Mouse (Mus musculus) embryonic stem cell, embryonic (primary cell): ENCODE data around the gene Iars2.

Experiments
- CTCF ChIA-PET, 4 experiments: fragments of 300-600 bp in 2 of 4; fragments of 350-600 bp in 2 of 4; sonication (Branson Sonifier 250); formaldehyde crosslinking; loops; one replicate each; lab custom pipeline; 2022; ENCODE audit warnings: inconsistent platforms in 2 of 4; lab: Charles Lee
- POLR2A ChIA-PET, 4 experiments: fragments of 300-600 bp in 2 of 4; fragments of 350-600 bp in 2 of 4; sonication (Branson Sonifier 250); formaldehyde crosslinking; loops; one replicate each; lab custom pipeline; 2022; ENCODE audit warnings: antibody characterized with exemption in 4 of 4, inconsistent platforms in 1 of 4; lab: Charles Lee

Iars2 gene

DNA sequence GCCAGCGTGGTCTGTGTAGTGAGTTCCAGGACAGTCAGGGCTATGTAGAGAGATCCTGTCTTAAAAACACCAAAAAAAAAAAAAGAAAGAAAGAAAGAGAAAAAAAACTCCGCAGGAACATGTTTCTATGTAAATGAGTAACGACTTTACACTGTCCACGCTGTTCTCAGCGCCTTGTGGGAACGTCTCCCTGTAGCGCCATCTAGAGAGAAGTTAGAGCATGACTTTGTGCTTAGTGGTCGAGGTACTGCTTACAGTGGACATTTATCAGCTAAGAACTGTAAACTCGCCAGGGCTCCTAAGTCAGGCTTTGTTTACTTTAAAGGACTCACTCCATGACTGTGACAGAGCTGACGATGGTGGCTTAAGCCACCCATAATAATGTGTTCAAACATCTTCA, 17.0 kb upstream of the Iars2 start:
- POLR2A ChIA-PET = interaction anchor here (0.5 to 4.1 kb wide), 16 partner anchors 9 to 141 kb away, joined by 3 to 22 read pairs (median 4); partner anchors contain the start of genes Eprs (in 2 of the 4), Bpnt1 (in 1 of the 4) and Iars2 (in 1 of the 4)
- CTCF ChIA-PET = interaction anchor here (0.6 to 1.4 kb wide), 11 partner anchors 8 to 841 kb away, joined by 3 to 8 read pairs (median 3); partner anchors contain the start of gene Bpnt1 (in 1 of the 4)

DNA sequence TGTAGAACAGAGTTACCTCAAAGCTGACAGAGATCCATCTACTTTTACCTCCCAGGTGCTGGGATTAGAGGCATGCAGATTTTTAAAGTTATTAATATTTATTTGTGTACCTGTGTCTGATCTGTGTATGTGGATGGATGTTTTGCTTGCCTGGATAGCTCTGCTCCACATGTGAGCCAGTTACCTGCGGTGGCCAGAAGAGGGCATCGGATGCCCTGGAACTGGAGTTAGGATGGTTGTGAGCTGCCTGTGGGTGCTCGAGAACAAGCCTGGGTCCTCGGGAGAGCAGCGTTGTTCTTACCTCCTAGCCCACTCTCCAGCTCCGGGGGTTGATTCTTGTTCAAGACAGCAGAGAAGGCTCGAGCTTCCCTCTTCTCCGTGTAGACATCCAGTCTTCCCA, 14.2 kb upstream of the Iars2 start:
- CTCF ChIA-PET = interaction anchor here in 1 of 4 experiments (0.6 to 1.4 kb wide), 8 partner anchors 12 to 527 kb away, joined by 3 to 6 read pairs (median 3); partner anchors contain the start of gene Iars2
- POLR2A ChIA-PET = interaction anchor here in 3 of 4 experiments (0.5 to 4.1 kb wide), 7 partner anchors 8 to 37 kb away, joined by 3 to 22 read pairs (median 5); partner anchors contain the start of genes Bpnt1 (in 2 of the 3), Eprs (in 1 of the 3) and Iars2 (in 1 of the 3)

DNA sequence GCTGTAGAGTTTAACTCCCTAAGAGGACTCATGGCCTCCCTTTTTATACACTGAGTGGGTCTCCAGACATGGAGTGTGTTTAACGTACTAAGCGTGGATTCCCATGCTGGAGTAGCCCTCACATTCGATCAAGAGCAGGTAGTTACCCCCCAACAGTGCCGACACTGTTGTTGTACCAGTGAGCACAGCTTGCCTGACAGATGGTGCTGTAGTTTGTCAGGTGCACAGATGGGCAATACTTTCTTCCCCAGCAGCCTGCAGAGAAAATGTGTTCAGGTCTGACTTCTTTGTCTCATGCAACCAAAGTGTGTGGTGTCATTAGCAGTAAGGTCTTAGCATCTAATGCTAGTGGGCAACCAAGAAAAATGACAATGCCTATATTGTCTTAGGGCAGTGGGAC, 13.2 kb upstream of the Iars2 start:
- CTCF ChIA-PET = interaction anchor here in 1 of 4 experiments (1.4 kb wide), 1 partner anchor 14 kb away, joined by 3 read pairs; the partner anchor contains the start of gene Iars2
- POLR2A ChIA-PET = interaction anchor here in 2 of 4 experiments (0.6 to 4.1 kb wide), 6 partner anchors 9 to 40 kb away, joined by 3 to 22 read pairs (median 6); partner anchors contain the start of genes Bpnt1 (in 1 of the 2), Eprs (in 1 of the 2) and Iars2 (in 1 of the 2)

DNA sequence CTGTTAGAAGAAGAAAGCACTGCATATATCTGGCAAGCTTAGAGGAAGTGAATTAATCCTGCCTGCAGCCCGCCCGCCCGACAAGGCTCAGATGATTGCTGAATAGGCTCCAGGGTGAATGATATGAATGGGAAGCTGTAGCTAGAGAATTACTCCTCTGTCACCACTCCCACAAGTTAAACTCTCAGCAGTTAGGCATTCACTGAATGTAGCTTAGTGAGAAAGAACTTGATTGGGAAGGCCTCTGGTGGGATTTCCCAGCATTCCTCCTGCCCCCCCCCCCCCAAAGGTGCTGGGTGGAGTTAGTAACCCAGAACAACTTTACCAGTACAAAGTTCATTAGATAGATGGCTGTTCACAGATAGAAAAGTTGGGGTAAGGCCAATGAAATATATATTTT, 7.3 kb upstream of the Iars2 start:
- ChIA-PET CTCF (interaction anchor here in 2 of 4 experiments (0.6 to 1.4 kb wide), 3 partner anchors 10 to 47 kb away, joined by 3 to 8 read pairs (median 4); no protein-coding TSS in a partner anchor), POLR2A (interaction anchor here (0.6 to 2.0 kb wide), 16 partner anchors 9 to 364 kb away, joined by 3 to 7 read pairs (median 4); partner anchors contain the start of gene Rab3gap2 (in 1 of the 4))

DNA sequence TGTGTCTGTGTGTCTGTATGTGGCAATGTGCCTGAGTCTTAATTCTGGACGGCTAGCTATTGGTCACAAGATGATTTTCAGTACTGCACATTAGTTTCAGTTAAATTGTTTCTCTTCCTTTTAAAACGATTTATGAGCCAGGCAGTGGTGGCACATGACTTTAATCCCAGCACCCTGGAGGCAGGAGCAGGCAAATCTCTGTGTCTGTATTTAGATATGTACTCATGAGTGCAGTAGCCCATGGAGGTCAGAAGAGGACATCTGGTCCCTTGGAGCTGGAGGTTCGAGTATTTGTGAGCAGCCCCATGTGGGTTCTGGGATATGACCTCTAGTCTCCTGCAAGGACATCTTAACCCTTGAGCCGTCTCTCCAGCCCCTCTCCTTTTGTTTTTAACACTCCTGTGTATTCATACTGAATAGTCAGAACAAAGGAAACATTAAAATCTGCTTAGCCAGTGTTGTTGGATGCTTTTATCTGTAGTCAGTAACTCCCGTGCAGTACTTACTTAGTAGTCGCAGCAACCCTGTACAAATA, 6.1 kb upstream of the Iars2 start:
- POLR2A ChIA-PET = interaction anchor here in 3 of 4 experiments (0.6 to 1.6 kb wide), 8 partner anchors 10 to 177 kb away, joined by 3 to 7 read pairs (median 4); partner anchors contain the start of gene Rab3gap2 (in 1 of the 3)
- CTCF ChIA-PET = interaction anchor here in 1 of 4 experiments (1.3 kb wide), 1 partner anchor 510 kb away, joined by 3 read pairs; no protein-coding TSS in a partner anchor

DNA sequence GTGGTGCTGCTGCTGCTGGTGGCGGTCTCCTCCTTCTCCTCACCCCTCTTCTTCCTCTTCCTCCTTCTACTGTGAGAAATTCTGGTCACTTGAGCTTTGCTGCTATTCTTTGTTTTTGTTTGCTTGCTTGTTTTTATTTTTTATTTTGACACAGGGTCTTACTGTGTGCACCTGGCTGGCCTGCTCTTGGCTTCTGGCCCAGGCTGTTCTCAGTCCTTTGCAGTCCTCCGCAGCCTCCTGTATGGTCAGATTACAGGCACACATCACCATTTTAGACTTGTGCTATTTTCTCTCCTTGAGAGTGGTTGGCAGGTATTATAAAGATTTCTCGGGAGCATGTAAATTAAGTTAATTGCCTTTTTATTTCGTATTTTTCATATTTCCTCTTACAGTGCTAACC, 4.9 kb upstream of the Iars2 start:
- ChIA-PET CTCF (no interaction called here), POLR2A (interaction anchor here in 2 of 4 experiments (0.6 to 1.6 kb wide), 3 partner anchors 11 to 1624 kb away, joined by 3 to 4 read pairs (median 3); no protein-coding TSS in a partner anchor)

DNA sequence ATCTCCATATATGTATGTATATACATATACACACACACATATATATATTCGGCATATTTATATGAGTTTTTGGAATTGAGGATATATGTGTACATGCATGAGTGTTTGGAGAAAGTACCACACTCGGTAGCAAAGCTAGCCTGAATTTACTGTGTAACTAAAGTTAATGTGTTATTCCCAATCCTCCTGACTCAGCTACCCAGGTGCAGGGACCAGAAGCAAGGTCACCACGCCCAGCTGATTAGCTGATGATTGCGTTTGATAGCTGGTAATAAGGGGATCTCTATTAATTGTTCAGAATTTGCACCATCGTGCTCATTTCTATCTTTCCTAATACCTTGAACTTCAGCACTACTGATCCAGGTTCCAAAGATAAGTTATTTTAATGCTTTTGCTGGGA, 4.5 kb upstream of the Iars2 start:
- ChIA-PET POLR2A (interaction anchor here in 2 of 4 experiments (0.9 to 1.9 kb wide), 3 partner anchors 11 to 497 kb away, joined by 3 to 5 read pairs (median 4); no protein-coding TSS in a partner anchor), CTCF (no interaction called here)

DNA sequence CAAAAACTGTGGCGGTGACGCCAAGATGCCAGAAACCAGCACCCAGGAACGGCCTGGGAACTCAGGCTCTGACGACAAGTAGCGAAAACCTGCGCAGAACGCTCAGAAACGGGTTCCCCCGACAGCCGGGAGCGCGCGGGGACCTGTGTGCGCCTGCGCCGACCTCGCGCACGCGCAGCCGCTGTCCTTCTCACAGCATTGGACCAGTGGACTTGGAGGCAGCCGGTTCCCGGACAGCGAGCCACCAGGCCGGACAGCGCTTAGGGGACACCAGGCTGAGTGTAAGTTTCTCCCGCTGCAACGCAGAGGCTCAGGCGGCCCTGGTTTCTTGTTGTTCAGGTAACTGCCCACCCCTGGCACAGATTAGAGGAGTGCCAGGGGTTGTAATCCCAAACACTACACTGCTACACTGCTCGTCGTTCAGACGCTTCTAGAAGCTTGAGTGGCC, 2.8 kb upstream of the Iars2 start, which contains the start of gene Bpnt1:
Gene Bpnt1, plus strand, starts transcription at position 167 of the 448 bp plus-strand sequence.
- POLR2A ChIA-PET = interaction anchor here in 3 of 4 experiments (0.6 to 4.6 kb wide), 22 partner anchors 7 to 505 kb away, joined by 3 to 29 read pairs (median 4); partner anchors contain the start of gene Eprs (in 1 of the 3)
- CTCF ChIA-PET = interaction anchor here in 2 of 4 experiments (0.6 to 1.5 kb wide), 5 partner anchors 14 to 507 kb away, joined by 3 to 5 read pairs (median 3); no protein-coding TSS in a partner anchor

DNA sequence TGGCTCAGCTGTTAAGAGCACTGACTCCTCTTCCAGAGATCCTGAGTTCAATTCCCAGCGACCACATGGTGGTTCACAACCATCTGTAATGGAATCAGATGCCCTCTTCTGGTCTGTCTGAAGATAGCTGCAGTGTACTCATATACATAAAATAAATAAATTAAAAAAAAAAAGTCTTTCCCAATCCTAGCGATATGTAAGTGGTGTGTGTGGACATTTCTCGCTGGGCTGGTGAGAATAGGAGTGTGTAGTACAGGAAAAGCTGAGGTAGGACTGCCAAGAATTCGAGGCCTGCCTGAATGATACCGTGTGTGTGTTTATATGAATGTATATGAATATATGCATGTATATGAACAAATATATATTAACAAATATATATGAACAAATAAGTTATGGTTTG, 2.2 kb upstream of the Iars2 start:
- ChIA-PET POLR2A (interaction anchor here in 3 of 4 experiments (0.9 to 4.6 kb wide), 17 partner anchors 8 to 505 kb away, joined by 3 to 29 read pairs (median 4); partner anchors contain the start of gene Eprs (in 1 of the 3)), CTCF (interaction anchor here in 1 of 4 experiments (1.2 to 1.5 kb wide), 3 partner anchors 186 to 506 kb away, joined by 3 to 5 read pairs (median 3); no protein-coding TSS in a partner anchor)

DNA sequence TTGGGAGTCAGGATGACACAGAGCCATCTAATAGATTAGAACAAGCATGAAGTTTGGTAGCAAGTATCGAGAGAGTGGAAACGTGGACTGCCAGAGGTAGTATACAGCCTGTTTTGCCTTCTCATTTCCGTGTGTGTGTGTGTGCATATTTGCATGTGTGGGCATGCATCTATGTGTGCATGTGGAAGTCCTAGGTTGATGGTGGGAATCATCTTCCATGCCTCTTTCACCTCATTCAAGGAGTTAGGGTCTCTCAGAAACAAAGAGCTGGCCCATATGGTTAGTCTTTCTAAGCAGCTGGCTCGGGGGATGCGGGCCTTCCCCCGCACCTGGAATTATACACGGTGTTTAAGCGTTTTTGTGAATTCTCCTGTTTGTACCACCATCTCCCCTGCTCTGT, 655 bp upstream of the Iars2 start:
- ChIA-PET POLR2A (interaction anchor here in 3 of 4 experiments (0.6 to 4.6 kb wide), 73 partner anchors 9 to 1399 kb away, joined by 3 to 29 read pairs (median 5); partner anchors contain the start of genes Eprs (in 3 of the 3), Rab3gap2 (in 2 of the 3) and Slc30a10 (in 1 of the 3)), CTCF (interaction anchor here in 2 of 4 experiments (0.8 to 1.4 kb wide), 7 partner anchors 11 to 506 kb away, joined by 3 to 10 read pairs (median 3); partner anchors contain the start of gene Rab3gap2 (in 2 of the 2))

DNA sequence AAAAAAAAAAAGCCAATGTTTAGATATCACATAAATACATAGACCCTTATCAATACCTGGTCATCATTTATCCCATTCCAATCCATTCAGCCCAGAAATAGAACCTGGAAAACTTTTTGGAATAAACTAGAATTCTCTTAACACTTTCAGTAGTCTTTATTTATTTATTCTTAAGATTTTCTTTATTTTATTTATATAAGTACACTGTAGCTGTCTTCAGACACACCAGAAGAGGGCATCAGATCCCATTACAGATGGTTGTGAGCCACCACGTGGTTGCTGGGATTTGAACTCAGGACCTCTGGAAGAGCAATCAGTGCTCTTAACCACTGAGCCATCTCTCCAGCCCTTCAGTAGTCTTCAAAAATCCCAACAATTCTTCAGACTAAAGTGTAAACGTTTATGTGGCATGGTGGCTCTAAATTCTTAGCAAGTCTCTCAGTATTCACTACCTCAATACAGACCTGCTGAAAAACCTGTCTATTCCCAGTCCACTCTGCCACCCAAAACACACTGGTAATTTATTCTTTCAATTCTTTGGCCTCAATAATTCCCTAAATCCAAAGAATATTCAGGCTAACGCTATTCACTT, 1.3 kb downstream of the Iars2 start:
- CTCF ChIA-PET = interaction anchor here in 1 of 4 experiments (1.2 to 1.5 kb wide), 2 partner anchors 15 to 503 kb away, joined by 3 to 5 read pairs; no protein-coding TSS in a partner anchor
- POLR2A ChIA-PET = interaction anchor here in 3 of 4 experiments (0.6 to 4.6 kb wide), 19 partner anchors 9 to 503 kb away, joined by 3 to 29 read pairs (median 6); partner anchors contain the start of gene Slc30a10 (in 1 of the 3)

DNA sequence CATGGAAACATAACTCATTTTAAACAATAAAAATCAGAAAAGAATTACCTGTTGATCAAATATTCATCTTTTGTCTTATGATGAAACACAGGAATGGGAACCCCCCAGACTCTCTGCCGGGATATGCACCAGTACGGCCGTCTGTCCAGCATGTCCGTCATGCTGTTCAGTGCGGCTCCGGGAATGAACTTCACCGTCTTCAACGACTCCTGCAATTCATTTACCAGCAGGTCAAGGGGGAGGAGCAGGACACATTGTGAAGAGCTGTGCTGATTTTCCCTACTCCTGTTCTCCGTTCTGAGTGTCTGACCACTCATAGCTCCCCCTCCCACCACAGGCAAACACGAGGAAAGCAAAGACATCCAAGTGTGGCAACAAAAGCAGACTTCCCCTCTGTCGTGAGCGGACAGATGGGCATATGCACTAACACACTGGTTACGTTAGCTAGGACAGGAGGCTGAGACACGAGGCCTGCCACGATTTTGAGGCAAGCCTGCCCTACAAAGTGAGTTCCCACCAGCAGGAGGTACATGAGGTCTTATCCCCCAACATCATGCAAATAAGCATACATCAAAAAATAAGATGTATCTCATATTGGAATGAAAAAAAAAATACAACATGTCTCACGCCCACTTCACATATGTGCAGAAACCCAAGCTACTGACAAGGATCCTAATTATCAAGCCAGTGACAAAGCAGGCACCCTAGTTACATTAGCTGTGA, 13.2 kb downstream of the Iars2 start:
- ChIA-PET CTCF (no interaction called here), POLR2A (interaction anchor here in 2 of 4 experiments (0.7 to 4.8 kb wide), 4 partner anchors 13 to 17 kb away, joined by 3 to 18 read pairs (median 10); partner anchors contain the start of gene Iars2 (in 2 of the 2))

DNA sequence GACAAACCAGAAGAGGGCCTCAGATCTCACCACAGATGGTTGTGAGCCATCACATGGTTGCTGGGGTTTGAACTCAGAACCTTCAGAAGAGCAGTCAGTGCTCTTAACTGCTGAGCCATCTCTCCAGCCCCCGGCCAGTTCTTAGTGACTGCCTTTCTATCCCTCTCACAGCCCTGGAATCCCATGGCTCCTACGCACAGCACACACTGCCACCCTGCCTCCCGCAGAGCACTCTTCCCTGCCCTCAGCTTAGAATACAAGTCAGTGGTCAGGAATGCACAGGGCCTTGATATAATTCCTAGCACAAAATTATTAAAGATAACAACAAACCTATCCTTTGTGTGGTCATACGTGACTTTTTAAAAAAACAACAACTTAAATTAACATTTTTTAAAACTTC, 14.7 kb downstream of the Iars2 start:
- CTCF ChIA-PET = no interaction called here
- POLR2A ChIA-PET = interaction anchor here in 2 of 4 experiments (0.6 to 2.6 kb wide), 4 partner anchors 14 to 485 kb away, joined by 3 to 9 read pairs (median 4); partner anchors contain the start of gene Iars2 (in 1 of the 2)

DNA sequence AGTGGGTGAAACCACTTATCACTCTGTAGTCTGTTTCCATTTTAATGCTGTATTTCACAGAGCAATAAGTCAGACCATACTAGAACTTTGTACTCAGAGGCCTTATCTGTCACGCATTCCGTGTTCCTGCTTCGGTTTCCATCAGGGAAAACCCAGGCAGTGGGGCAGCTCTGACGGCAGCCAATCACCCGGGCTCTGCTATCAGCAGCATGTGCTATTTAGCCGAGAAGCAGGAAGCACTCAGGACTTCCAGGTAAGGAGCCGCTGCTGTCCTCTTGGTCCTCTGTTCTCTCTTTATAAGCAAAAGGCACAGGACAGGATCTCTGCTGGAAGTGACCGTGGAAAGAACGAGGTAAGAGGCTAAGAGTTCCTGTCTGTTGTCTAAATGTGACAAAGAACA, 17.2 kb downstream of the Iars2 start:
- CTCF ChIA-PET = interaction anchor here in 2 of 4 experiments (0.6 to 0.7 kb wide), 2 partner anchors 125 to 412 kb away, joined by 3 read pairs; no protein-coding TSS in a partner anchor
- POLR2A ChIA-PET = interaction anchor here in 2 of 4 experiments (0.8 to 2.4 kb wide), 8 partner anchors 10 to 37 kb away, joined by 3 to 9 read pairs (median 4); partner anchors contain the start of gene Iars2 (in 2 of the 2)

DNA sequence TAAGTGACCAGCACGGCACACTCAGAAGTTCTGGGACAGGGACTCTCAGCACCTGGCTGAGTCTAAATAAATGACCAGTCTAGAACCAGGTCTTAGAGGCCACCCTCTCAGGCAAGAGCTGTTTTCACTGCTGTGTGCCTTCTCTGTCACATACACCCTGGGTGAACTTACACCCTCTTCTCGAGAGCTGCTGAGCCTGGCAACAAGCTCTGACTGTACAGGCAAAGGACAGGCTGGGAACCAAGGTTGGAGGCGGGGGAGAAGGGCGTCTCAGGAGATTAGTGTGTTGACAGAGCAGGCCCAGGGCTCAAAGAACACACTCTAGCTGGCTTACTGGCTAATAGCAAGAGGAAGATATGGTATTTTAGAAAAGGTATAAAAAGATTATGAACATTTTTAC, 20.3 kb downstream of the Iars2 start:
- POLR2A ChIA-PET = interaction anchor here in 2 of 4 experiments (1.6 to 3.2 kb wide), 2 partner anchors 9 to 16 kb away, joined by 4 to 17 read pairs; no protein-coding TSS in a partner anchor
- CTCF ChIA-PET = no interaction called here

DNA sequence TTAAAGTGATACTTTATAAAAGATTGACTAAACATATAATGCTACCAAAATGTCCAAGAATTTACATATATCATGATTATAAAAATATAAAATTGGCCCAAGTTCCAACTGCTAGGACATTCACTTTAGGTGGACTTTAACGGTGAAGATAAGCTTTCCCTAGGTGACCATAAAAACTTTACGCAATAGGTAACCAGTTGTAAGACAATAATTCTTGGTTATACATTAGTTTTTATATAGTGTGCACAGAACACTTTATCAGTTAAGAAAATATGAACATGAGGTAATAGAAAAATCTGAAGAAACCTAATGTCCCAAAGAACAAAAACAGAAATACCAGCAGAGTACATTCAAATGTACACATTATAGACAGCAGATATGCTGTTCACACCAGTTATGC, 20.9 kb downstream of the Iars2 start:
- ChIA-PET CTCF (interaction anchor here in 1 of 4 experiments (0.6 kb wide), 1 partner anchor 95 kb away, joined by 3 read pairs; no protein-coding TSS in a partner anchor), POLR2A (interaction anchor here in 2 of 4 experiments (0.7 to 3.2 kb wide), 3 partner anchors 9 to 21 kb away, joined by 3 to 17 read pairs (median 4); partner anchors contain the start of gene Iars2 (in 1 of the 2))
